Mouse (Mus musculus): ENCODE results near the gene Acacb. TPM values are rescaled to one million over a fixed set of nuclear protein-coding genes. Genes with fewer than 3 reads are reported as not detected.

Acacb gene
- polyA plus RNA-seq, 1 experiment, result 3.3 TPM

GRCm38 (mm10) chr5:114153490-114153889, 7.2 kb downstream of the Acacb start:
- Histone ChIP-seq H3K4me3 (ENCODE audit: insufficient read depth, low read length) (no peak overlapping the region), H3K4me1 (ENCODE audit: control insufficient read depth, insufficient read depth, low read length) (no peaks in the 10 kb centered on the region), H3K27ac (ENCODE audit: insufficient read depth, low read length) (no peak overlapping the region)
- TF ChIP-seq CTCF (IDR thresholded peaks at IDR 0.05; ENCODE audit: extremely low read depth, insufficient read depth, low read length) (no peak), POLR2A (IDR thresholded peaks at IDR 0.05; ENCODE audit: extremely low read depth, insufficient read depth, low read length) (no peak)

- H3K27ac ChIP-seq (ENCODE audit: insufficient read depth, low read length), result no peak overlapping the region
- no peak overlapping the region for H3K4me3 ChIP-seq (ENCODE audit: insufficient read depth, low read length)
- TF ChIP-seq CTCF (IDR thresholded peaks at IDR 0.05; ENCODE audit: extremely low read depth, insufficient read depth, low read length) (no peak), POLR2A (IDR thresholded peaks at IDR 0.05; ENCODE audit: extremely low read depth, insufficient read depth, low read length) (no peak)
- no peaks in the 10 kb centered on the region for H3K4me1 ChIP-seq (ENCODE audit: control insufficient read depth, insufficient read depth, low read length)
Measured at GRCm38 (mm10) chr5:114154765-114155164, 8.4 kb downstream of the Acacb start.

GRCm38 (mm10) chr5:114155168-114155933, 9.0 kb downstream of the Acacb start:
- no peaks in the 10 kb centered on the region for H3K4me1 ChIP-seq (ENCODE audit: control insufficient read depth, insufficient read depth, low read length)
- TF ChIP-seq POLR2A (IDR thresholded peaks at IDR 0.05; ENCODE audit: extremely low read depth, insufficient read depth, low read length), result no peak
- TF ChIP-seq CTCF (IDR thresholded peaks at IDR 0.05; ENCODE audit: extremely low read depth, insufficient read depth, low read length), result no peak
- no peak overlapping the region for H3K27ac ChIP-seq (ENCODE audit: insufficient read depth, low read length)
- H3K4me3 ChIP-seq (ENCODE audit: insufficient read depth, low read length), result no peak overlapping the region

- Histone ChIP-seq H3K4me1 (ENCODE audit: control insufficient read depth, insufficient read depth, low read length) (no peaks in the 10 kb centered on the region), H3K27ac (ENCODE audit: insufficient read depth, low read length) (no peak overlapping the region), H3K4me3 (ENCODE audit: insufficient read depth, low read length) (no peak overlapping the region)
- TF ChIP-seq CTCF (IDR thresholded peaks at IDR 0.05; ENCODE audit: extremely low read depth, insufficient read depth, low read length) (no peak), POLR2A (IDR thresholded peaks at IDR 0.05; ENCODE audit: extremely low read depth, insufficient read depth, low read length) (no peak)
Measured at GRCm38 (mm10) chr5:114157236-114157635, 10.9 kb downstream of the Acacb start.

- TF ChIP-seq POLR2A (IDR thresholded peaks at IDR 0.05; ENCODE audit: extremely low read depth, insufficient read depth, low read length), result no peak
- no peak for TF ChIP-seq CTCF (IDR thresholded peaks at IDR 0.05; ENCODE audit: extremely low read depth, insufficient read depth, low read length)
- Histone ChIP-seq H3K4me3 (ENCODE audit: insufficient read depth, low read length) (no peak overlapping the region), H3K4me1 (ENCODE audit: control insufficient read depth, insufficient read depth, low read length) (peaks cover 2% of the 10 kb centered on the region), H3K27ac (ENCODE audit: insufficient read depth, low read length) (no peak overlapping the region)
Measured at GRCm38 (mm10) chr5:114161424-114161823, 15.1 kb downstream of the Acacb start.

GRCm38 (mm10) chr5:114162106-114162815, 15.9 kb downstream of the Acacb start:
- Histone ChIP-seq H3K4me3 (ENCODE audit: insufficient read depth, low read length) (no peak overlapping the region), H3K4me1 (ENCODE audit: control insufficient read depth, insufficient read depth, low read length) (peaks cover 2% of the 10 kb centered on the region), H3K27ac (ENCODE audit: insufficient read depth, low read length) (no peak overlapping the region)
- TF ChIP-seq POLR2A (IDR thresholded peaks at IDR 0.05; ENCODE audit: extremely low read depth, insufficient read depth, low read length) (no peak), CTCF (IDR thresholded peaks at IDR 0.05; ENCODE audit: extremely low read depth, insufficient read depth, low read length) (peak; percentile 24; the same call in 1 of the 2 replicates)

- Histone ChIP-seq H3K27ac (ENCODE audit: insufficient read depth, low read length) (peak overlapping the region; percentile 45; the same call in 1 of the 2 replicates), H3K4me1 (ENCODE audit: control insufficient read depth, insufficient read depth, low read length) (peaks cover 2% of the 10 kb centered on the region), H3K4me3 (ENCODE audit: insufficient read depth, low read length) (no peak overlapping the region)
- TF ChIP-seq CTCF (IDR thresholded peaks at IDR 0.05; ENCODE audit: extremely low read depth, insufficient read depth, low read length) (no peak), POLR2A (IDR thresholded peaks at IDR 0.05; ENCODE audit: extremely low read depth, insufficient read depth, low read length) (no peak)
Measured at GRCm38 (mm10) chr5:114163117-114163696, 16.9 kb downstream of the Acacb start.

- no peak overlapping the region for H3K27ac ChIP-seq (ENCODE audit: insufficient read depth, low read length)
- no peak for TF ChIP-seq CTCF (IDR thresholded peaks at IDR 0.05; ENCODE audit: extremely low read depth, insufficient read depth, low read length)
- no peaks in the 10 kb centered on the region for H3K4me1 ChIP-seq (ENCODE audit: control insufficient read depth, insufficient read depth, low read length)
- no peak overlapping the region for H3K4me3 ChIP-seq (ENCODE audit: insufficient read depth, low read length)
Measured at GRCm38 (mm10) chr5:114170345-114170744, 24.0 kb downstream of the Acacb start.

GRCm38 (mm10) chr5:114172936-114173335, 26.6 kb downstream of the Acacb start:
- Histone ChIP-seq H3K27ac (ENCODE audit: insufficient read depth, low read length) (no peak overlapping the region), H3K4me3 (ENCODE audit: insufficient read depth, low read length) (no peak overlapping the region), H3K4me1 (ENCODE audit: control insufficient read depth, insufficient read depth, low read length) (no peaks in the 10 kb centered on the region)
- TF ChIP-seq POLR2A (IDR thresholded peaks at IDR 0.05; ENCODE audit: extremely low read depth, insufficient read depth, low read length) (no peak), CTCF (IDR thresholded peaks at IDR 0.05; ENCODE audit: extremely low read depth, insufficient read depth, low read length) (no peak)
